Mouse (Mus musculus): ENCODE measurements around the gene Gabpa. TPM values are rescaled to one million over a fixed set of nuclear protein-coding genes. Genes with fewer than 3 reads are reported as not detected.

Gabpa gene
- polyA plus RNA-seq, 2 experiments = 33.9 to 34.4 TPM

GRCm38 (mm10) chr16:84853492-84853891 lies 18.8 kb downstream of the Gabpa start:
- no peaks in the 10 kb centered on the region for H3K27me3 ChIP-seq (ENCODE audit: control insufficient read depth, insufficient read depth, low read length)
- WGBS = 93% methylated on average over 6 of the region's 6 CpGs

DNA sequence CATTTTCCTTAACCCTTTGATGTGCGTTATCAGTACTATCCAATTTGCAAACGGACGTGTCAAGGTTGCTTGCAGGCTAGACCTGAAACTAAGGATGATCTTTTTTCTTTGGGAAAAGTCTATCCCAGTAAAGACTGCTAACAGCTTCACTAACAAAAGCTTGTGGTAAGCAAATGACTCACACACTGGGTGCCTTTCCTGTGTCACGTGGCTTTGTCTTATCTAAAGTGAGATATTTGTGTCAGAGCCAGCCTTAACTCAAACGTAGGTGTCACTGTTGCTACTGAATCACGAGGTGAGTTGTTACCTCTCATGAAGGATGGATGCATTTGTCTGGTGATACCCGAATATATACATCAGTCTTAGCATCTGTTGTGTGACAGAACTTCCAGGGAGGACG lies 29.9 kb downstream of the Gabpa start:
- no peaks in the 10 kb centered on the region for H3K27me3 ChIP-seq (ENCODE audit: control insufficient read depth, insufficient read depth, low read length)
- DNase-seq (ENCODE audit: low spot score) (no peak), ATAC-seq (ENCODE audit: low FRiP score, low read depth) (no peak)
- WGBS = 91% methylated on average over 8 of the region's 8 CpGs
- no peaks in the 10 kb centered on the region for H3K4me1 ChIP-seq (ENCODE audit: control insufficient read depth, insufficient read depth, low read length)
- H3K36me3 ChIP-seq (ENCODE audit: control insufficient read depth, insufficient read depth, low read length) = peaks cover 25% of the 10 kb centered on the region
- no peak overlapping the region for H3K9ac ChIP-seq (ENCODE audit: low read depth, low read length, severe bottlenecking)
- no peaks in the 10 kb centered on the region for H3K9me3 ChIP-seq (ENCODE audit: control insufficient read depth, low read length)
- H3K4me3 ChIP-seq (replicated peaks; ENCODE audit: low read length) = no peak overlapping the region
- no peak overlapping the region for H3K27ac ChIP-seq (replicated peaks; ENCODE audit: low read depth, low read length)
- no peak overlapping the region for H3K4me2 ChIP-seq (replicated peaks; ENCODE audit: low read depth, low read length, severe bottlenecking)
- no peak for TF ChIP-seq POLR2A (IDR thresholded peaks at IDR 0.05; ENCODE audit: borderline replicate concordance, extremely low read depth, insufficient read depth, insufficient read length)

More at GRCm38 (mm10) chr16:84853492-84853891, 18.8 kb downstream of the Gabpa start:
- Histone ChIP-seq H3K9me3 (ENCODE audit: control insufficient read depth, low read length) (no peaks in the 10 kb centered on the region), H3K4me1 (ENCODE audit: control insufficient read depth, insufficient read depth, low read length) (no peaks in the 10 kb centered on the region), H3K36me3 (ENCODE audit: control insufficient read depth, insufficient read depth, low read length) (peaks cover 77% of the 10 kb centered on the region), H3K4me3 (replicated peaks; ENCODE audit: low read length) (no peak overlapping the region), H3K4me2 (replicated peaks; ENCODE audit: low read depth, low read length, severe bottlenecking) (no peak overlapping the region), H3K9ac (ENCODE audit: low read depth, low read length, severe bottlenecking) (no peak overlapping the region), H3K27ac (replicated peaks; ENCODE audit: low read depth, low read length) (no peak overlapping the region)
- TF ChIP-seq POLR2A (IDR thresholded peaks at IDR 0.05; ENCODE audit: borderline replicate concordance, extremely low read depth, insufficient read depth, insufficient read length) = no peak
- ATAC-seq (ENCODE audit: low FRiP score, low read depth) (no peak), DNase-seq (ENCODE audit: low spot score) (no peak)

GRCm38 (mm10) chr16:84873805-84874204 lies 39.1 kb downstream of the Gabpa start:
- Histone ChIP-seq H3K4me3 (replicated peaks; ENCODE audit: low read length) (no peak overlapping the region), H3K4me2 (replicated peaks; ENCODE audit: low read depth, low read length, severe bottlenecking) (no peak overlapping the region), H3K36me3 (ENCODE audit: control insufficient read depth, insufficient read depth, low read length) (no peaks in the 10 kb centered on the region), H3K27me3 (ENCODE audit: control insufficient read depth, insufficient read depth, low read length) (no peaks in the 10 kb centered on the region), H3K27ac (replicated peaks; ENCODE audit: low read depth, low read length) (no peak overlapping the region), H3K4me1 (ENCODE audit: control insufficient read depth, insufficient read depth, low read length) (no peaks in the 10 kb centered on the region), H3K9me3 (ENCODE audit: control insufficient read depth, low read length) (no peaks in the 10 kb centered on the region), H3K9ac (ENCODE audit: low read depth, low read length, severe bottlenecking) (no peak overlapping the region)
- no peak for TF ChIP-seq POLR2A (IDR thresholded peaks at IDR 0.05; ENCODE audit: borderline replicate concordance, extremely low read depth, insufficient read depth, insufficient read length)
- no peak for ATAC-seq (ENCODE audit: low FRiP score, low read depth)
- WGBS = 75% methylated on average over 8 of the region's 8 CpGs
- no peak for DNase-seq (ENCODE audit: low spot score)

DNA sequence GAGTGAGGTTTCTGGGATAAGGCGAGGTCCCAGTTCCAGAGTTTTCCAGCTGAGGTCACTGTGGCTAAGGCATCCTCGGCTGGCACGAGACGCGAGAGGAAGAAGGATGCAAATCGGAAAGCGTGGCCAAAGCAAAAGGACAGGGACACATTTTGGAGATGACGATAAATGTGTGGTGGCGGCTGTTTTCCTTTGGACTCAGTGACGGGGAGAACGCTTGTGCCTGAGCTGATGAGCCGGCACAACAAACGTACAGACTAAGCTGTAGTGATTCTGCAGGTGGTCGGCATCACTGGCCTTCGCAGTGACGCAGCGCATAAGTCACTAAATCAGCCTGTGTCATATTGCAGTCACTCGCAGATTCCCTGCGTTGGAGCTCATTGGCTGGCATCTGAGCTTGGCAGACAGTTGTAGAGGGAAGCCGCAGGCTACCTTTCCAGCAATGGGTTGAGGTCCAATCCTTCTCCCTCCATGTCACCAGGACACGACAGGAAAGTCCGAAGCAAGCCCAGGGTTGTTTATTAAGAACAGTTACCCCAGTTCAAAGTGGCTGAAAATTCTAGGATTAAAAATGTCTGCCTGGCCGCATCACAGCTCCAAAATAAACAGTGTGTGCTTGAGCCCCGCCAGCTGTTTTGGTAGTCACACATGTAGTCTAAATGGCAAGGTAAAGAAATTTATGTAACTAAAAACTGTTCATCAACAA lies 40.4 kb downstream of the Gabpa start:
- ATAC-seq (ENCODE audit: low FRiP score, low read depth) (no peak), DNase-seq (ENCODE audit: low spot score) (no peak)
- H3K4me2 ChIP-seq (replicated peaks; ENCODE audit: low read depth, low read length, severe bottlenecking) = no peak overlapping the region
- H3K27ac ChIP-seq (replicated peaks; ENCODE audit: low read depth, low read length) = no peak overlapping the region
- H3K27me3 ChIP-seq (ENCODE audit: control insufficient read depth, insufficient read depth, low read length) = no peaks in the 10 kb centered on the region
- H3K36me3 ChIP-seq (ENCODE audit: control insufficient read depth, insufficient read depth, low read length) = no peaks in the 10 kb centered on the region
- no peak overlapping the region for H3K9ac ChIP-seq (ENCODE audit: low read depth, low read length, severe bottlenecking)
- no peaks in the 10 kb centered on the region for H3K9me3 ChIP-seq (ENCODE audit: control insufficient read depth, low read length)
- TF ChIP-seq POLR2A (IDR thresholded peaks at IDR 0.05; ENCODE audit: borderline replicate concordance, extremely low read depth, insufficient read depth, insufficient read length) = no peak
- H3K4me3 ChIP-seq (replicated peaks; ENCODE audit: low read length) = no peak overlapping the region
- H3K4me1 ChIP-seq (ENCODE audit: control insufficient read depth, insufficient read depth, low read length) = no peaks in the 10 kb centered on the region
- WGBS = 75% methylated on average over 24 of the region's 24 CpGs

DNA sequence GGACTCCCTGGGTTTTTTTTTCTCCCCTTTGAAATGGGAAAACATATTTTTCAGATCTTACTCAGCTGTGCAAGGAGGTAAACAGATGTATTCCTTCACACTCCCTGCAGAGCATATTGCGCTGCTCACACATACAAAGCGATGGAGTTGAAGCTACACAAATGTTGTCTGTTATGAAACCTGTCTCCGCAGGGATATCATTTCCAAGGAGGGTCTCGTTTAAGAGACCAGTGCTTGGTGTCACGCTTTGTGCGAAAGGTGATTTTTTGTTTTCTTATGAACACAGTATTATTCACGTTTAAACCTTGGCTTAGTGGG lies 41.0 kb downstream of the Gabpa start:
- Histone ChIP-seq H3K9ac (ENCODE audit: low read depth, low read length, severe bottlenecking) (no peak overlapping the region), H3K9me3 (ENCODE audit: control insufficient read depth, low read length) (no peaks in the 10 kb centered on the region), H3K36me3 (ENCODE audit: control insufficient read depth, insufficient read depth, low read length) (no peaks in the 10 kb centered on the region), H3K27ac (replicated peaks; ENCODE audit: low read depth, low read length) (no peak overlapping the region), H3K27me3 (ENCODE audit: control insufficient read depth, insufficient read depth, low read length) (no peaks in the 10 kb centered on the region), H3K4me1 (ENCODE audit: control insufficient read depth, insufficient read depth, low read length) (no peaks in the 10 kb centered on the region), H3K4me2 (replicated peaks; ENCODE audit: low read depth, low read length, severe bottlenecking) (no peak overlapping the region), H3K4me3 (replicated peaks; ENCODE audit: low read length) (no peak overlapping the region)
- TF ChIP-seq POLR2A (IDR thresholded peaks at IDR 0.05; ENCODE audit: borderline replicate concordance, extremely low read depth, insufficient read depth, insufficient read length) = no peak
- 87% methylated on average over 7 of the region's 7 CpGs for WGBS
- ATAC-seq (ENCODE audit: low FRiP score, low read depth) (no peak), DNase-seq (ENCODE audit: low spot score) (no peak)

Data from limb, embryonic 14.5 days (tissue).